ENCODE assay signal across 25 mouse cellular contexts in genomic region chr4:22302262-22302661, GRCm38 (mm10). TPM values are rescaled to one million over a fixed set of nuclear protein-coding genes. Genes with fewer than 3 reads are reported as not detected.
DNase-seq lines count a peak whose midpoint lies in the region; ATAC-seq and TF ChIP-seq lines count a peak whose summit lies in the region.
"Had no signal": no experiment of that assay in that cellular context is flagged by ENCODE, and none has a peak within 500 bp of the region (broad histone marks: within the 10 kb centered on the region; RNA-seq: fewer than 3 reads in every experiment).

No protein-coding gene starts in this region.

- WGBS in forebrain, embryonic 14.5 days = 43% methylated on average over 1 of the region's 1 CpGs
- WGBS in forebrain, postnatal 0 days = 23% methylated on average over 1 of the region's 1 CpGs

- no peak overlapping the region for H3K4me2 ChIP-seq in forebrain, embryonic 14.5 days (ENCODE audit: low read length)
- no peak overlapping the region for H3K4me2 ChIP-seq in forebrain, postnatal 0 days (ENCODE audit: low read depth)
- H3K4me2 ChIP-seq: heart, embryonic 11.5 days; hindbrain, embryonic 15.5 days; intestine, embryonic 15.5 days had no signal

- TF ChIP-seq CTCF in brain, embryonic 14.5 days (IDR thresholded peaks at IDR 0.05; ENCODE audit: borderline replicate concordance, extremely low read depth, insufficient read depth, insufficient read length) = no peak
- TF ChIP-seq CTCF in forebrain, postnatal 0 days (IDR thresholded peaks at IDR 0.05; ENCODE audit: low read depth) = no peak

- no peak overlapping the region for H3K27ac ChIP-seq in forebrain, embryonic 14.5 days (ENCODE audit: low read depth, low read length)
- no peak overlapping the region for H3K27ac ChIP-seq in forebrain, postnatal 0 days (ENCODE audit: low read depth, low read length)
- H3K27ac ChIP-seq: gastrocnemius, adult 2 months; hindbrain, embryonic 15.5 days; intestine, embryonic 15.5 days had no signal

- H3K4me1 ChIP-seq in forebrain, embryonic 14.5 days (ENCODE audit: control insufficient read depth, insufficient read depth, low read length) = peaks cover 7% of the 10 kb centered on the region; the same call in 1 of the 2 replicates
- peaks cover 15% of the 10 kb centered on the region; the same call in 1 of the 2 replicates for H3K4me1 ChIP-seq in forebrain, postnatal 0 days (ENCODE audit: insufficient read depth)
- H3K4me1 ChIP-seq: intestine, embryonic 15.5 days had no signal

- no peaks in the 10 kb centered on the region for H3K27me3 ChIP-seq in forebrain, embryonic 14.5 days (replicated peaks; ENCODE audit: control insufficient read depth, insufficient read depth, low read length)
- H3K27me3 ChIP-seq in forebrain, postnatal 0 days (ENCODE audit: insufficient read depth, low read length) = no peaks in the 10 kb centered on the region
- H3K27me3 ChIP-seq: CH12.LX; hindbrain, embryonic 15.5 days; intestine, embryonic 15.5 days had no signal

- H3K9me3 ChIP-seq in forebrain, embryonic 14.5 days (replicated peaks; ENCODE audit: control insufficient read depth, low read length) = peaks cover 7% of the 10 kb centered on the region; the same call in 1 of the 2 replicates
- H3K9me3 ChIP-seq in forebrain, postnatal 0 days (ENCODE audit: low read length) = no peaks in the 10 kb centered on the region
- H3K9me3 ChIP-seq: G1E; hindbrain, embryonic 10.5 days; intestine, embryonic 15.5 days had no signal

- H3K9ac ChIP-seq in forebrain, embryonic 14.5 days (ENCODE audit: low read length) = no peak overlapping the region
- no peak overlapping the region for H3K9ac ChIP-seq in forebrain, postnatal 0 days
- H3K9ac ChIP-seq: hindbrain, embryonic 15.5 days; intestine, embryonic 15.5 days had no signal

- H3K36me3 ChIP-seq in forebrain, embryonic 14.5 days (ENCODE audit: control insufficient read depth, insufficient read depth, low read length) = no peaks in the 10 kb centered on the region
- no peaks in the 10 kb centered on the region for H3K36me3 ChIP-seq in forebrain, postnatal 0 days (ENCODE audit: insufficient read depth)
- H3K36me3 ChIP-seq: G1E; hindbrain, embryonic 10.5 days; hindbrain, embryonic 15.5 days; intestine, embryonic 15.5 days had no signal

- H3K4me3 ChIP-seq in forebrain, embryonic 14.5 days (ENCODE audit: low read depth, low read length) = no peak overlapping the region
- H3K4me3 ChIP-seq in forebrain, postnatal 0 days (ENCODE audit: low read depth, low read length) = no peak overlapping the region
- H3K4me3 ChIP-seq: gastrocnemius, adult 2 months; hindbrain, embryonic 10.5 days; hindbrain, embryonic 15.5 days; intestine, embryonic 15.5 days had no signal

- ATAC-seq in frontal cortex, adult (ENCODE audit: low TSS enrichment) = peak; percentile 48; the same call in 1 of the 2 replicates
- ATAC-seq in forebrain, embryonic 14.5 days = peak; percentile 20
- peak; percentile 66 for ATAC-seq in forebrain, postnatal 0 days
- ATAC-seq: intestine, embryonic 15.5 days had no signal

- no peak for DNase-seq in frontal cortex, postnatal 14 days (ENCODE audit: low spot score in 2 of 2)
- DNase-seq in brain, embryonic 14.5 days (ENCODE audit: low read depth) = peak; percentile 51
- peak; percentile 52 for DNase-seq in forebrain, embryonic 14.5 days (ENCODE audit: low spot score)
- DNase-seq in forebrain, postnatal 0 days = peak; percentile 32
- no peak for DNase-seq in lung, postnatal 25 days (ENCODE audit: low spot score)
- DNase-seq in MN1 (ENCODE audit: low spot score) = no peak
- DNase-seq: adrenal gland, adult 2 months; adrenal gland, postnatal 14 days; B cell, adult 2 months; cerebellum, adult 18-20 months; cerebellum, adult 9-10 months; cerebellum, postnatal 14 days; gastrocnemius, adult 2 months; gastrocnemius, postnatal 14 days; heart, adult 11 months; heart, postnatal 36 days; kidney, adult 11 months; kidney, adult 9 months had no signal

- TF ChIP-seq POLR2A in brain, embryonic 14.5 days (IDR thresholded peaks at IDR 0.05; ENCODE audit: borderline replicate concordance, extremely low read depth, insufficient read depth, insufficient read length, poor library complexity, severe bottlenecking) = no peak

RNA-seq across cellular contexts. Expression of gene Fbxl4, which starts 55.1 kb away (rescaled TPM):
- polyA plus RNA-seq in brain, embryonic 14.5 days (2012; rRNA removed) = 14.6 and 17.1 TPM in 2 replicates
- 13.3 and 15.0 TPM in 2 replicates for polyA plus RNA-seq in forebrain, embryonic 14.5 days (2014; fragmentation: Nextera tagmentation; extraction: Ambion mirVana)
- 26.0 and 26.7 TPM in 2 replicates for total RNA-seq in forebrain, postnatal 0 days (2014; rRNA removed)
- polyA plus RNA-seq in forebrain, postnatal 0 days (2015; fragmentation: Nextera tagmentation; extraction: Ambion mirVana) = 10.9 and 13.7 TPM in 2 replicates

Comparison
In these comparisons a context has a peak if more than half of its experiments do, and no peak if none do; other contexts are left out.
1. DNase-seq: peak in brain, embryonic 14.5 days (single experiment), forebrain, embryonic 14.5 days (single experiment) and forebrain, postnatal 0 days (single experiment); none in frontal cortex, postnatal 14 days (0 of 2), lung, postnatal 25 days (single experiment) and MN1 (single experiment).
2. Peak in every context shown above with its lines, with median percentiles within 50 percentile points of each other: ATAC-seq.